Mouse (Mus musculus) T-helper 17 cell (primary cell): Measurements from ENCODE around the gene Myo6.
"Not testable (repeated sequence)": the region's sequence is repeated elsewhere in the genome, so short reads cannot be mapped to it uniquely, and the experiment has no call there.

Experiments used
- in situ Hi-C, 2 experiments: fragments of 300-600 bp; cut with MboI, MseI; formaldehyde crosslinking; loops; 1 replicate in 1 of 2; 2 replicates in 1 of 2; pipeline ENCODE4 v1.15.1; 2025; ENCODE audit warnings: high pct_unique_total_duplicates in 2 of 2

The Myo6 gene

GRCm38 (mm10) chr9:80293056-80293584, 128.3 kb downstream of the Myo6 start:
- in situ Hi-C loops = loop anchor here (5.0 to 10.0 kb wide), 2 partner anchors 1334 to 1342 kb away; partner anchors contain the start of gene Htr1b (in 1 of the 2)

DNA sequence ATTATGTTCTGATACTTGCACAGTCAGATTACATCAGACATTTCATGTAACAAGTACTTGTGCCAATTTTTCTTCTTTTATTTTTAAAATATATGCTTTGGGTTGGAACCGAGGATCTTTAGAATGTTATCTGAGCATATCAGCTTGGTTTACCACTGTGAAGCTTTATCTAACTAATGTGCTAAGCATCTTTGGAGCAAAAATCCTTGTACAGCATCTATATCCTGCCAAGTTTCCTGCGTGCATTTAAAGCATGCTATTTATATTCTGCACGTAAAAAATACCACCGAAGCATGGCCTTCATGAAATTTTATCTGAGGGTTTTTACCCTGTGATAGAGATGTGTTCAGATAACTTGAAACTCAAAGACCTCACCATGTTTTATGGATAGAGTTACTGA, 131.3 kb downstream of the Myo6 start:
- in situ Hi-C loops = loop anchor here in 1 of 2 experiments (10.0 kb wide), 1 partner anchor 1339 kb away; the partner anchor contains the start of gene Htr1b

DNA sequence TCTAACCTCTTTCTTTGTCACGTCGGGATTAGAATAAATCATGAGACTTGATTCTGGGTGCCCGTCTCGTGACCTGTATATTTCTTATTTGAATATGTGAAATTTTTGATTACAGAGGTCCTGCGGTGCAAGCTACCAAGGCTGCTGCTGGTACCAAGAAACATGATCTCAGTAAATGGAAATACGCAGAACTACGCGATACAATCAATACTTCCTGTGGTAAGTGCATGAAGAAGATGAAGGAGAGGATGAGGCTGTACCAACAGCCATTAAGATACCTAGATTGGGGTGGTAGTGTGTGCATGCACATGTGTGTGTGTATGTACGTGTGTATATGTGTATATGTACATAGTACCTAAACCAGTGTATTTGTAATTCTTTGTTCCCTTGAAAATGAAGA, 134.2 kb downstream of the Myo6 start:
- in situ Hi-C loops = loop anchor here in 1 of 2 experiments (10.0 kb wide), 1 partner anchor 1336 kb away; the partner anchor contains the start of gene Htr1b

DNA sequence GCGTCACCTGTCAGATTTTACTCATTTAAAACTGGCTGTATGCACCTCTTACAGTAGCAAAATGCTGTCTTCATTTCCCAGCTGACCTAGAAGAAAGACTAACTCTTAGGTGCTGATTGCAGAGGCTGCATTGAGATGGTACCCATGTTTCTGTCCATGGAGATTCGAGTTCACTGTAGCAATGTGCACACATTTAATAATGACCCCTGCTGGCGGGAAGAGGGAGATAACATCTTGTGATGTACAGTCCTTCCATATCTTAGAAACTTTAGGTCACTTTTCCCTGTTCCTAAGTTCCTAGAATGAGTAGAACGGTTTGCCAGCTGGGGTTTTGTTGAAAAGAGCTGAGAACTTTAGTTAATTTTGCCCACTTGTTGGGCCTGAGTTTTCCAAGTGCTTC, 138.7 kb downstream of the Myo6 start:
- in situ Hi-C loops = no loop called here

DNA sequence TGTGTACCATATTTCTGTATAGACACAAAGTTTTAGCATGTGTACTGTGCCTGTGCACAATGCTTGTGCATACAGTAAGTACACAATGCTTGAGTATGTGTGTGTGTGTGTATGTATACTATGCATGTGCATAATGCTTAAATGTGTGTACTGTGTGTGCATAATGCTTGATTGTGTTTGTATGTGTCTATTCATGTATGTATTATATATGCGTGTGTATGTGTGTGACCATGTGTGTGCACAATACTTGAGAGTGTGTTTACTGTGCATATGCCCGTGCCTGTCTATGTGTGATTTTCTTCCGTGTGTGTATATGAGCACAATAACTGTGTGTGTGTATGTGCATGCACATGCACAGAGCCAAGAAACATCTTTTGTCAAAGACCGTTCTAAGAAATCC, 141.6 kb downstream of the Myo6 start:
- in situ Hi-C loops = no loop called here

GRCm38 (mm10) chr9:80306853-80307252, 142.0 kb downstream of the Myo6 start:
- in situ Hi-C loops = no loop called here

- in situ Hi-C loops = no loop called here
Measured at GRCm38 (mm10) chr9:80307629-80308028, 142.8 kb downstream of the Myo6 start.

DNA sequence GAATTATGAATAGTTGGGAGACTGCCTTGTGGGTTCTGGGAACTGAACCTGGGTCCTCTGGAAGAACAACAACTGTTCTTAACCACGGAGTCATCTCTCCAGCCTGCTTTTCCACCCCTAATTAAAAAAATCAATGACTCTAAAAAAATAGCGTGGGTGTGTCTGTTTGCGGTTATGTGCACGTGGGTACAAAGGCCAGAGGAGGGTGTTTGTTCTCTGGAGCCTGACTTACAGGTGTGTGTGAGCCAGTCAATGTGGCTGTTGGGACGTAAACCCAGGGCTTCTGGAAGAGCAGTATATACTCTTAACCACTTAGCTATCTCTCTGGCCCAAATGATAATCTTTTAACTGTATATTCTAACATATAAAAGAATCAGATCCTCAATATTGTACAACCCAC, 148.8 kb downstream of the Myo6 start:
- in situ Hi-C loops = loop anchor here in 1 of 2 experiments (5.0 kb wide), 1 partner anchor 46 kb away; no protein-coding TSS in a partner anchor

DNA sequence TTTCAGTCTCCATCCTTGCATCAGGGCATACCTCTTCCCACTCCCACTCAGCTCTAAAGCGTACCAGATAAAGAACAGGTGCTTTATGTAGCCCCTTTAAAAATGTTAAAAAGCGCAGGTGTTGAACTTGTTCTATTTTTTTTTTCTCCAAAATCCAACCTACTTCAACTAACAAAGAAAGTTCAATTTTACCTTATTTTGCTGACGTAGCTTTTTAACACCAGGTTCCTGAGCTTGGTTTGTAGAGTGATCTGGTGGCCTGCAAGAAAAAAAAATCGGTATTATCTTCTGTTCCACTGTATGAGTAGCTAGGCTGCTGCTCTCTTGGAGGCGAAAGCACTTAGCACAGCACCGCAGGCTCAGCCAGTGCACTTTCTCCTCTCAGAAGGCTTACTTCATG, 151.1 kb downstream of the Myo6 start:
- in situ Hi-C loops = no loop called here

GRCm38 (mm10) chr9:80318027-80318426, 153.2 kb downstream of the Myo6 start:
- in situ Hi-C loops = no loop called here

- in situ Hi-C loops = not testable (repeated sequence)
Measured at GRCm38 (mm10) chr9:80321051-80321887, 156.4 kb downstream of the Myo6 start.

- in situ Hi-C loops = no loop called here
Measured at GRCm38 (mm10) chr9:80332153-80332552, 167.3 kb downstream of the Myo6 start.

GRCm38 (mm10) chr9:80333466-80333865, 168.6 kb downstream of the Myo6 start:
- in situ Hi-C loops = no loop called here

- in situ Hi-C loops = no loop called here
Measured at GRCm38 (mm10) chr9:80333998-80334605, 169.3 kb downstream of the Myo6 start.

GRCm38 (mm10) chr9:80335660-80336357, 171.0 kb downstream of the Myo6 start:
- in situ Hi-C loops = no loop called here

DNA sequence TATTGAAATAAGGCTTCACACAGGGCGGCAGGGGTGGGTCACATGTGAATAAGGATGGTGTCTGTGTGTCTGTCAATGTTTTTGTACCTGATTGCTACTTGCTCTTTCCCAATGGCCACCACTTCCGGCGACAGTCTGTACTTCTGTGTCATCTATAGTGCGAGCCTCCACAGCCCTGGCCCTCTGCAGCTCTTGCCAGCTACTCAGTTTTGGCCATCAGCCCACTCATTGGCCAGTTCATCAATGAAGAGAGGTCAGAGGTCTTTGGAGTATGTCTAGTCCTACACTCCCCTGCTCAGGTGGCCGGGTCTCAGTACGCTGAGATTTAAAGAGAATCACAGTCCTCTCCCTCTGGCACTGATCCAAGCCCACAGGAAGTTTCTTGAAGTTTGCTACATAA, 173.2 kb downstream of the Myo6 start:
- in situ Hi-C loops = no loop called here

DNA sequence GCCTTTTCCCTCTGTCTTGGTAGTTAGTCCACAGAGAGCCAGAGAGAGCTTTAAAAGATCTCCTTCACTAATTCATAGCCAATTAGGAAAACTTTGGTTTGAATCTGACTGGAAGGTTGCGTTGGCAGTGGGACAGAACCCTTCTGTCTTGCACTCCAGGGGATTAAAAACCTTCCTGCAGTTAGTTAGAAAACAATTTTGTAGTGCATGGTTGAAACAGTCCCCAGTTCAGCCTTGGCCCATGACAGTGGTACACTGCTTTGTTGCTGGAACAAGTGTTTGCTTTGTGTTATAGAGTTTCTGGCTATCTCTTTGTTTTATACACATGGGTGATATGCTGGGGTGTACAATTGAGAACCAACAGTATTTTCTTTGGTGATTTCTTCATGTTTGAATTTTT, 176.1 kb downstream of the Myo6 start:
- in situ Hi-C loops = no loop called here

GRCm38 (mm10) chr9:80341756-80342155, 176.9 kb downstream of the Myo6 start:
- in situ Hi-C loops = no loop called here

- in situ Hi-C loops = no loop called here
Measured at GRCm38 (mm10) chr9:80342520-80342919, 177.7 kb downstream of the Myo6 start.

- in situ Hi-C loops = no loop called here
Measured at GRCm38 (mm10) chr9:80344451-80345000, 179.7 kb downstream of the Myo6 start.

DNA sequence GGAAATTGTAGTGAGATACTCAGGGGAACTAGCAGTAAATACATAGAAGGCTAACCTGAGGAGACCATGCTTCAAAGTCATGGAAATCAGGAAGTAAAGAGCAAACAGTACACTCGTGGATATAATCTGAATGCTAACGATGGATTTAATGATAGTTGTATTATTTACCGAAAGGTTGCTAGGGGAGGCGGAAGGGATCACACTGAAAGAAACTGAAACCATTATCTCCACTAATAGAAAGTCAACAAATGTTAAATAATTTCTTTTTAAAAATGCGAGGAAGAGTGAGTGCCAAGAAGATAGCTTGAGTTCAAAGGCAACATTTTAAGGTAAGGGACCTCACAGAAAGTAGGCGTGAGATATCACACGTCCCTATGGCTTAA, 186.5 kb downstream of the Myo6 start:
- in situ Hi-C loops = no loop called here
